Mouse (Mus musculus) heart, postnatal 25 days (tissue): Measurements from ENCODE around the gene Larp6. TPM values are rescaled to one million over a fixed set of nuclear protein-coding genes. Genes with fewer than 3 reads are reported as not detected.

Experiments used
- DNase-seq: peaks from one replicate; pipeline ENCODE4 v3.0.0; 2022; ENCODE audit warnings: low spot score
- intact Hi-C: fragments of 180-260 bp; cut with DNase I; formaldehyde crosslinking; loops from one replicate; pipeline ENCODE4 v1.15.1; 2025
- total RNA-seq, 2 experiments: library from RNA; stranded (reverse); gene quantifications; 2 replicates each; pipeline ENCODE4 v1.2.3; 2021

Larp6 gene
- total RNA-seq, 2 experiments from 2014 or later: 1.3 to 1.5 TPM

DNA sequence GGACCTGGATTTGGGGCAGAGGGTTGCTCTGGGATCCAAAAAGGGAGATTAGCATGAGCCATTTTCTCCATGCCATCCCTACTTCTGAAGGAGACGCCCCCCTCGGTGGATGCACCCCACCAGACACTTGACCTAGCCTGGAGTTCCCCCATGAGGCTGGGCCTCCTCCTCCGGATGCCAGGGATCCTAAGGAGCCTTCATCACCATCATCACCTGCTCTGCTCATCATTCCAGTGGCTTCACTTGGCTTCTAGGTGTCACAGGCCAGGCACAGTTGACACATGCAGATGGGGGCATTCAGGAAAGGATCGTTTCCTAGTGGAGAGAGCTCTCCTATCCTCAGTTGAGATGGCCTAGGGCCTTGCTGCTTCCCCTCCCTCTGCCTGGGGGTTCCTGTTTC is 827 bp downstream of the Larp6 start:
- no peak for DNase-seq
- intact Hi-C loops: no loop called here

DNA sequence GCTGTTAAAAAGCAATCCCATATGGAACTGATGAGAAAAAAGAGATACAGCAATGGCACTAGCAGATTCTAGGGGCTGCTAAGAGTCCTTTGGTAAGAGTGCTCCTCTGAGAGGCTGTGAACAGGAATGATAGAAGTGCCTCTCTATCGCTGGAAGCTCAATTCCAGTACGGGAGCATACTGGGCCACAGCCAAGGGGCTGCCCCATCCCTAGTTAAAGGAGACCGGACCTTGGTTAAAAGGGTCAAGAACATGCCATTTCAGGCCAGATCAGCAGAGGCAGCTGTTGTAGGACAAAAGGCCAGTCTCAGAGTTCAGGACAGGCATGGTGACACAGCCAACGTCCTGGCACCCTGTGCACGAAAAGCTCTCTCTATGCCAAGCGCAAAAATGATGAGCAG is 1.4 kb downstream of the Larp6 start:
- intact Hi-C loops: no loop called here
- DNase-seq: no peak

- DNase-seq: no peak
- intact Hi-C loops: loop anchor here (5.0 kb wide), 1 partner anchor 142 kb away; no protein-coding TSS in a partner anchor
These were observed 2.5 kb downstream of the Larp6 start for GRCm38 (mm10) chr9:60715271-60715670.

DNA sequence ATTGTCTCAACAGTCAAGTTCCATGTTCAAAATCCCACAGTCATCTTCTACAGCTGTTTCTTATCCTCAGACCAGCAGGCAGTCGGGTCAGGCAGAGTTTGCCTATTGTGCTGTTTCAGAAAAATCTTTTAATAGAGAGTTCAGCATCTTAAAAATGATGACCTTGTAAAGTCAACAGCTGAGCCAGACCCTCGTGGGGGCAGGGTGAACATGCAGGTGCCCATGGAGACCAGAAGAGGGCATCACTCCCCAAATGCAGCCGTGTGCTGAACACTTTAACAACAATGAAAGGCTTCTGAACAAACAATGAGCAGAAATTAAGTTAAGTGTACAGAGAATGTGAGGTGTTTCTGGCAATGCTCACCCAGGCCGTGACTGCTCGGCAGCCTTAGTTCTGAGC is 3.0 kb downstream of the Larp6 start:
- DNase-seq: no peak
- intact Hi-C loops: loop anchor here (5.0 kb wide), 1 partner anchor 141 kb away; no protein-coding TSS in a partner anchor

- intact Hi-C loops: loop anchor here (1.0 to 5.0 kb wide), 2 partner anchors 26 to 139 kb away; no protein-coding TSS in a partner anchor
- DNase-seq: no peak
These were observed 5.5 kb downstream of the Larp6 start for GRCm38 (mm10) chr9:60718284-60718683.

- DNase-seq: no peak
- intact Hi-C loops: loop anchor here (5.0 kb wide), 1 partner anchor 138 kb away; no protein-coding TSS in a partner anchor
These were observed 6.9 kb downstream of the Larp6 start for GRCm38 (mm10) chr9:60719687-60720086.

GRCm38 (mm10) chr9:60724968-60725367 is 12.2 kb downstream of the Larp6 start:
- intact Hi-C loops: no loop called here
- no peak for DNase-seq

DNA sequence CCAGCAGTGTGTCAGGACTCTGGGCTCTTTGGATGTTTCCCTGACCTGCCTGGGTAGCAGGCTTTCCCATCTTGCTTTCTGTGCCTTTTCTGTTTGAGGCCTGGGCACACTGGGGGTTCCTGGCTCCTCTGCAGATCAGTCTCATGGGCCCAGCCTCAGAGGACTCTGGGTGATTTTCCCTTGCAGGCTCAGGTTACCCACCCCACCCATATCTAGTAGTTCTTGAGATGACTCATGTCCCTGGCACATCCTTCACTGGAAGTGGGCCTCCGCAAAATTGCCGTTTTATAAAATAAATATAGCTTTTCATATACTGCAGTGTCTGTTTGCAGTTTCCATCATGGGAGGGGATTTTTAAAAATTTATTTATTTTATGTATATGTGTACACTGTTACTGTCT is 21.5 kb downstream of the Larp6 start:
- no peak for DNase-seq
- intact Hi-C loops: no loop called here

DNA sequence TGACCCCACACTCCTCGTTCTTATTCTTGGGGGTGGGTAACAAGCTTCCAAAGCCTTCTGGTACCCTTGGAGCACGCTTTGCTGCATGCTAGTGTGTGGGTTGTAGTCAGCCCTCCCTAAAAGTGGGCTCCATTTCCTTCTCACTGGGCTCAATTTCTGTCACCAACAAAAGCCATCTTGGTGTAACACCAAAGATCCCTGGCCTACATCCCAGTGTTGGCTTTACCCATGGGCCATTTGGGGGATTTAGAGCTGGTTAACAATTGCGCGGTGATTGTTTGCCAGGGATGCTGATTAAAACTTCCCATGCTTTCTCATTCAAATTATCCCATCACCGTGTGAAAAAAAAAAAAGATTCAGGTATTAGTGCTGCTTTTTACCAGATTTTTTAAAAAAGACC is 26.3 kb downstream of the Larp6 start:
- DNase-seq: no peak
- intact Hi-C loops: no loop called here

GRCm38 (mm10) chr9:60741436-60741835 is 28.6 kb downstream of the Larp6 start:
- DNase-seq: peak; percentile 10

GRCm38 (mm10) chr9:60742516-60742915 is 29.7 kb downstream of the Larp6 start:
- DNase-seq: peak; percentile 52
- intact Hi-C loops: no loop called here

More at GRCm38 (mm10) chr9:60741436-60741835, 28.6 kb downstream of the Larp6 start:
- intact Hi-C loops: no loop called here

- intact Hi-C loops: no loop called here
- DNase-seq: peak; percentile 41
These were observed 30.6 kb downstream of the Larp6 start for GRCm38 (mm10) chr9:60743180-60743900.

DNA sequence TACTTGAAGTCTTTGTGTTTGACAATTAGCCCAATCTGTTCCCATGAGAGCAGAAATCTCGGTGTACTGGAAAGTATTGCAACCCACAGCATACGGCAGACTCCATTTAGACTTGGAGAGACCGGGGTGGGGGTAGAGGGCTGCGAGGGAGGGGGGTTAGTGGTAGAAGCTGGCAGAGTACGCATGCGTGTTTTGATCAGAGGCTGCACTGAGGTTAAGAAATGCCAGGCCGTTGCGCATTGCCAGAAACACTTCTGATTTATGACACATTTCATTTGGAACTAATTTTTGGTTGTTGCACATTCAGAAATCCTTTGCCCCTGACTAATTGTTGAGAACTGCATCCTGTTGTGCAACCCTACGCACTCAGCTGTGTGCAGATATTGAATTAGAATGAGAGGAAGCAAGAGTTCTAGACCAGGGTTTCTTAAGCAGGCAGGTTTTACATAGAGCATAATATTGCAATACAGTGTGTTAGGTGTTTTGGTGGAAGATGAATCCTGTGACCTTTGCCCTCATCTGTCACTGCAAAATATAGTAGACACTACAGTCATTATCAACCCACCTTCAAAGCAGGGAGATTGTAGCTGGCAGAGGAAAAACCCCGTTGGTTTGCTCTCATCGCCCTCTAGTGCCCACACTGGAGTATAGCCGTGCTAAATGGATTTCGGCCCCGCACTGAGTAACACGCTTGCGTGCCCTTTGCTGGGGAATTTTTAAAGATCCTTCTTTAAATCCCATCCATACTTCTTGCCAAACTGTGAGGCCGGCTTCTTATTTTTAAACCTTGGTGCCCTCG is 31.6 kb downstream of the Larp6 start:
- intact Hi-C loops: loop anchor here (1.0 kb wide), 1 partner anchor 26 kb away; no protein-coding TSS in a partner anchor
- peak; percentile 34 for DNase-seq

DNA sequence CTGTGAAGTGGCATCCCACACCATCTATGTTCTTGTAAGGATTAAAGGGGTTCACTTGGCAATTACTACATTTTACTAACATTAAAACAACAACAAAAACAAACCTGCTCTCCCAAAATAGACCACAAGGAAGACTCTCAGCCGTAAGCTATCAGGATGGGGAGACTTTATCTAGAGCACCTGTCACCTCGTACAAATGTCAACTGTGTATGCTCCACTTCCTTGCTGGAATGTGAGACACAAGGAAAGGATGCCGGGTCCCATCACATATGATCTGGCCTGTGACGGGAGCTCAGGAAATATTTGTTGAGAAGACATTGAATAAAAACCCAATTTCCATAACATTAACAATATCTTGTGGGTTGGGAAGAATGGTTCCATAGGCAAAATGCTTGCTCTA is 32.2 kb downstream of the Larp6 start:
- no peak for DNase-seq
- intact Hi-C loops: loop anchor here (1.0 kb wide), 1 partner anchor 27 kb away; no protein-coding TSS in a partner anchor

- DNase-seq: no peak
- intact Hi-C loops: loop anchor here (2.0 kb wide), 1 partner anchor 502 kb away; no protein-coding TSS in a partner anchor
These were observed 33.8 kb downstream of the Larp6 start for GRCm38 (mm10) chr9:60746561-60746960.

DNA sequence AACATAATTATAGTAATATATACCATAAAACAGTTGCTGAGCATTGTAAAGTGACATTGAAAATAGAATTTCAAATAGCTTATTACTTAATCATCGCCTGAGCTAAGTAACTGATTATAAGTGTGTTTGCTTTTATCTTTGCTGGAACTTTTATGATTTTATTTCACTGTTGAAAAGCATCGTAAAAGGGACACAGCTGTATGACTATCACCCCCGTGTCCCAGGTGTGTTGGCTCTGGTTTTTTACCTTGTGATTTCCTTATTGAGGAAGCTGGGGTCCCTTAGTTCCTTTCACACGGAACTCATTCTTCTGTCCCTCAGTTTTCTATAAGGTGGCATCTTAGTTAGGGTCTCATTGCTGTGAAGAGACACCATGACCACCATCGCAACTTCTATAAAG is 34.9 kb downstream of the Larp6 start:
- intact Hi-C loops: loop anchor here (2.0 kb wide), 1 partner anchor 503 kb away; no protein-coding TSS in a partner anchor
- DNase-seq: no peak

- intact Hi-C loops: no loop called here
- no peak for DNase-seq
These were observed 35.4 kb downstream of the Larp6 start for GRCm38 (mm10) chr9:60748191-60748590.

DNA sequence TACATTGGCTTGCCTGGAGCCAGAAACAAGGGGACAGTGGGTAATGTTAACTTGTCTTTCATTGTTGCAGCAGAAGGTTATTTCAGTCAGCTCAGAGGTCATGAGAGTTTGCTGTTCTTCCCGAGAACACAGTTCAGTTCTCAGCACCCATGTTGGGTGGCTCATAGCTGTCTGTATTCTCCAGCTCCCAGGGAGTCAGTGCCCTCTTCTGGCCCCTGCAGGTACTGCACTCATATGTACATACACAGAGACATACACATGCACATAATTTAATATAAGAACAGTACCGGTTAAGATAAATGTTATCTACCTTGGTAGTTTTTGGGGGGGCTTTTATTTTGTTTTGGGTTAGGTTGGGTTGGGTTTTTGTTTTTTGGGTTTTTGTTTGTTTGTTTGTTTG is 36.3 kb downstream of the Larp6 start:
- DNase-seq: no peak
- intact Hi-C loops: no loop called here

DNA sequence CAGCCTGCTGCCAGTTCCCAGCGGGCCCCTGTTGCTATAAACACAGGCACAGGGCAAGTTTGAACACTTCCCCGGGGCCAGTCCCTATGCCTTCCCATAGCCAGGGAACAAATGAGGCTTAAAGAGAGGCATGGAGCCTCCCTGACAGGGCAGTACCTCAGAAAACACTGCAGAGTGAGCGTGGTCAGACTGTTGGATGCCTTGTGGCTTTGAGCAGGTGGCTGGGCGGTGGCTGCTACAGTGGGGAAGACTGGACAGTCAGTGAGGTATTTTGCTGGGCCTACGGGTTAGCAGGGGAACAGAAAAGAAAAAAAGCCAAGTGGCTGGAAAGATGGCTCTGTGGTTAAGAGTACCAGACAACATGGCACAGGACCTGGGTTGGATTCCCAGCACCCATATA is 38.3 kb downstream of the Larp6 start:
- no peak for DNase-seq
- intact Hi-C loops: no loop called here

DNA sequence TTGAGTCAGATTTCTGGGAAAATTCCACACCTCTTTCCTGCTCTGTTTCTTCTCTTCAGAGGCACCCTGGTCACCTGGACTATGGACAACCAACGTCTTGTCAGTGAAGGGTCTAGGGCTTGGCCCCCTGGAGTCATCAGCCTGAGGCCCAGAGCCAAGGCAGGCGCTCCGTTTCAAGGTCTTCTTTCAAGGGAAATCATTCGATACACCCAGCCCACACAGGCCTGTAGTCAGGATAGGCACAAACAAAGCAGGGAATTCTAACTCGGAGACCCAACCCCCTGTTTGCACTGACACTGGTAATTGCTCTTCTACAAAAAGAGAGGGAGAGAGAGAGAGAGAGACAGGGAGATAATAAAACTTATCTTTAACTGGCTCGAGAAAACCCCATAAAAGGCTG is 39.2 kb downstream of the Larp6 start:
- intact Hi-C loops: no loop called here

GRCm38 (mm10) chr9:60752636-60753035 is 39.8 kb downstream of the Larp6 start:
- intact Hi-C loops: no loop called here
- DNase-seq: no peak

More for the DNA sequence above, 39.2 kb downstream of the Larp6 start:
- no peak for DNase-seq
